Mouse (Mus musculus): ENCODE data around the gene Fignl1. TPM values are rescaled to one million over a fixed set of nuclear protein-coding genes. Genes with fewer than 3 reads are reported as not detected.

Gene Fignl1
- total and polyA plus RNA-seq, 3 experiments: 82.8 to 189 (median 98.5) TPM

DNA sequence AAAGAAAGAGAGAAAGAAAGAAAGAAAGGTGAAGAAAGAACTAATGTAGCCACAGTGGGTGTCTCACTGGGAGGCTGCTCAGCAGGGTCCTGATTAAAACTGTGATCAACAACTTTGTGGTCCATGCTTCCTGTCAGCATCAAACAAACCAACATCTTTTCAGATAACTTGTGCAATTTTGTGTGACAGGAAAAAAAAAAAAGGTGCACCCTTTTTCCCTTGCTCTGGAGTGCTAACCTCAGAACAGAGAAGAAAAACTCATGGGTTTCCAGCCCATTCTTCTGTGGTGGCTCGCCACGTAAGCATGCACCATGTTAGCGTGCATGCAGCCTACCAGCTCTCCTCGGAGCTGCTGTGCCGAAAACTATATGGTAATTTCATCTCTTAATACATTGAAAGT, 67.2 kb downstream of the Fignl1 start:
- dilution Hi-C loops (cut with MboI; ENCODE audit: extremely low pct_ligation_motif_present, extremely low pct_unique_long_range_greater_than_20kb, low sequenced_read_pairs) (no loop called here), in situ Hi-C loops (cut with MboI; ENCODE audit: low pct_ligation_motif_present, low pct_unique_long_range_greater_than_20kb, low sequenced_read_pairs) (no loop called here)
- peak; percentile 54; the same call in 1 of the 2 replicates for TF ChIP-seq ZNF384 (IDR thresholded peaks at IDR 0.05; ENCODE audit: low read depth, low read length)
- TF ChIP-seq E2F4 (IDR thresholded peaks at IDR 0.05; ENCODE audit: insufficient replicate concordance, low read depth, low read length): no peak
- Histone ChIP-seq H3K36me3 (replicated peaks in 1 of 2; ENCODE audit: control insufficient read depth in 1 of 2, insufficient read depth in 1 of 2, low read length in 1 of 2) (peaks cover 11 to 68% of the 10 kb centered on the region in 2 experiments), H3K4me2 (ENCODE audit: insufficient read depth, low read depth, poor library complexity, severe bottlenecking) (no peak overlapping the region), H3K9ac (ENCODE audit: insufficient read depth, low read depth) (no peak overlapping the region), H3K4me1 (ENCODE audit: control insufficient read depth in 1 of 2, insufficient read depth in 2 of 2) (peaks cover 39 to 95% of the 10 kb centered on the region in 2 experiments), H3K27ac (ENCODE audit: insufficient read depth, low read depth) (no peak overlapping the region; the same call in 1 of the 2 replicates), H3K79me2 (replicated peaks; ENCODE audit: control insufficient read depth, extremely low read depth, insufficient read depth, poor library complexity, severe bottlenecking) (peaks cover 40% of the 10 kb centered on the region), H3K9me3 (replicated peaks; ENCODE audit: low read length) (no peaks in the 10 kb centered on the region), H3K4me3 (replicated peaks in 1 of 3; ENCODE audit: low read depth in 2 of 3, low read length in 2 of 3, poor library complexity in 1 of 3) (no peak overlapping the region), H3K27me3 (replicated peaks) (no peaks in the 10 kb centered on the region)
- DNase-seq (ENCODE audit: extremely low read depth): no peak

DNA sequence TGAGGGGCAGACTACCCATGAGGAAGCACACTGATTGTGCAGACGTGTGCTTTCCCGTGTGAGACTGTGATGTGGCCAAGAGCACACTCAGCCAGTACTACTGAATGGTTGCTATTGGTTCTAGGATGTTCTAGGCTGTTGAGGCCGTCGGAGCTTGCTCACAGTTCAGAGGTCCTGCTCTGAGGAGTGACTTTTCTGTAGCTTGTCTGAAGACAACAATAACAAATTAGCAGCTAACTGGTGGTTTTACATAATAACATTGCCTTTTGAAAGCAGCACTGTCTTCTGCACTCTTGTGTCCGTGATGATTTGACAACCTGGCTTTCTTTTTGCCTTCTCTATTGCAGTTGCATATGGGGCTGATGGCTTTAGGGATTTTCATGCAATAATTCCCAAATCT, 68.2 kb downstream of the Fignl1 start:
- no peak overlapping the region for H3K4me2 ChIP-seq (ENCODE audit: insufficient read depth, low read depth, poor library complexity, severe bottlenecking)
- DNase-seq (ENCODE audit: extremely low read depth): no peak
- H3K79me2 ChIP-seq (replicated peaks; ENCODE audit: control insufficient read depth, extremely low read depth, insufficient read depth, poor library complexity, severe bottlenecking): peaks cover 48% of the 10 kb centered on the region
- H3K4me3 ChIP-seq (replicated peaks in 1 of 3; ENCODE audit: low read depth in 2 of 3, low read length in 2 of 3, poor library complexity in 1 of 3): no peak overlapping the region
- H3K9me3 ChIP-seq (replicated peaks; ENCODE audit: low read length): no peaks in the 10 kb centered on the region
- H3K9ac ChIP-seq (ENCODE audit: insufficient read depth, low read depth): 0 out of 2 replicates have a peak overlapping the region, but pooled peaks have one; percentile 3
- H3K27ac ChIP-seq (ENCODE audit: insufficient read depth, low read depth): peak overlapping the region; percentile 62
- H3K27me3 ChIP-seq (replicated peaks): no peaks in the 10 kb centered on the region
- peaks cover 8 to 66% of the 10 kb centered on the region in 2 experiments for H3K36me3 ChIP-seq (replicated peaks in 1 of 2; ENCODE audit: control insufficient read depth in 1 of 2, insufficient read depth in 1 of 2, low read length in 1 of 2)
- H3K4me1 ChIP-seq (ENCODE audit: control insufficient read depth in 1 of 2, insufficient read depth in 2 of 2): peaks cover 47 to 95% of the 10 kb centered on the region in 2 experiments
- TF ChIP-seq ZNF384 (IDR thresholded peaks at IDR 0.05; ENCODE audit: low read depth, low read length) (no peak), ELF1 (IDR thresholded peaks at IDR 0.05; ENCODE audit: low read depth, low read length) (no peak), SMC3 (IDR thresholded peaks at IDR 0.05; ENCODE audit: low read depth, low read length) (no peak), ZMIZ1 (IDR thresholded peaks at IDR 0.05; ENCODE audit: low read depth, low read length) (no peak), RCOR1 (conservative IDR thresholded peaks at IDR 0.05; ENCODE audit: low read depth, low read length) (no peak), GABPA (IDR thresholded peaks at IDR 0.05; ENCODE audit: insufficient replicate concordance, low read depth, low read length) (no peak), CHD2 (IDR thresholded peaks at IDR 0.05; ENCODE audit: low read length) (no peak), UBTF (IDR thresholded peaks at IDR 0.05; ENCODE audit: low read depth, low read length) (no peak), RAD21 (IDR thresholded peaks at IDR 0.05; ENCODE audit: low read depth, low read length) (no peak), USF2 (conservative IDR thresholded peaks at IDR 0.05; ENCODE audit: low read depth, low read length) (no peak), HCFC1 (IDR thresholded peaks at IDR 0.05; ENCODE audit: low read depth, low read length) (no peak), TBP (conservative IDR thresholded peaks at IDR 0.05; ENCODE audit: low read depth, low read length) (no peak), IRF4 (IDR thresholded peaks at IDR 0.05; ENCODE audit: low read depth, low read length) (no peak), TCF12 (IDR thresholded peaks at IDR 0.05; ENCODE audit: low read depth, low read length) (no peak), MXI1 (IDR thresholded peaks at IDR 0.05; ENCODE audit: low read depth, low read length) (no peak), JUN (IDR thresholded peaks at IDR 0.05; ENCODE audit: insufficient read depth, low read depth, low read length) (no peak), ZC3H11A (IDR thresholded peaks at IDR 0.05; ENCODE audit: low read depth, low read length) (no peak)
- dilution Hi-C loops (cut with MboI; ENCODE audit: extremely low pct_ligation_motif_present, extremely low pct_unique_long_range_greater_than_20kb, low sequenced_read_pairs) (no loop called here), in situ Hi-C loops (cut with MboI; ENCODE audit: low pct_ligation_motif_present, low pct_unique_long_range_greater_than_20kb, low sequenced_read_pairs) (no loop called here)
